Mouse (Mus musculus) hindlimb bud, embryonic 11.5 days (tissue): Measurements from ENCODE around the gene Slc12a8.

Experiments
- DNase-seq: peaks from one replicate; pipeline ENCODE4 v3.0.0-alpha.2; 2012; ENCODE audit warnings: low read depth, low spot score; ENCODE audit errors: extremely low spot score

Slc12a8 gene

GRCm38 (mm10) chr16:33537499-33538225, 20.5 kb downstream of the Slc12a8 start:
- DNase-seq = no peak

DNA sequence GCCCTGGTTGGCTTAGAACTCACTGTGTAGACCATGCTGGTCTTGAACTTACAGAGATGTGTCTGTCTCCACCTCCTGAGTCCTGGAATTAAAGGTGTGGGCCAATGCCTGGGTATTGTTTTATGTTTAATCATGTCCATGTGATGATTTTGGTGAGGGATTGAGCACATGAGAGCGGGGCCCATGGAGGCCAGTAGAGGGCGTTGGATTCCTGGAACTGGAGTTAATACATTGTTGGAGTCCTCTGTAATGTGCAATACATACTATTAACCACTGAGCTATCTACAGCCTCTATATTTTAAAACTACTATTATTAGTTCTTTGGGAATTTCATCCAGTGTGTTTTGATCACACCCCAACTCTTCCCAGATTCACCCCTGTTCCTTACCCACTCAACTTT, 27.2 kb downstream of the Slc12a8 start:
- no peak for DNase-seq

GRCm38 (mm10) chr16:33545530-33545929, 28.4 kb downstream of the Slc12a8 start:
- no peak for DNase-seq

DNA sequence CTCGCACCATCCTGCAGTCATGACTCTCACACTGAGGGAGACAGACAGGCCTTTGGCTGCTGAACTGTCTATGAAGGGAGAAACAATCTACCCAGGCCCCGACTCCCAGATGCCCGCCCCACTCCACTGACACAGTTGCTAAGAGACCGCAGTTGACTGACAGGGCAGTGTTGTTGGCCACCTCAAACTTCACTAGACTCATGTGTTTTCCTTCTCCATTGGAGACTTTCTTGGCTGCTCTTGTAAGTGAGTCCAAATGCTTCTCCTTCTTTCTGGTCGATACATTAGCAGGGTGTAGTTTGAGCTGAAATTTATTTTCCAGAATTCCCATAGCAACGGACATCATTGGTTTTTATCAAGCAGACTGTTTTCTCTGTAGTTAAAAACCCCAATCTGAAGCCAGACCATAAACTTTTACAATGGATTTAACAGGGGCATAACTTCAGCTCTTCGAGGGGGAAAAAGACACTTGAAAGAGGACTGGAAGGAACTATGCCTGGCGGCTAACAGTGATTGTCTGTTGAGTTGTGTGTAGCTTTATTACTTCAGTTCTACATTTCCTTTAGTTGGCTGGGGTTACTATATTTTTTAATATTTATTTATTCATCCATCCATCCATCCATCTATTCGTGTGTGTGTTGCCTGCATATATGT, 36.7 kb downstream of the Slc12a8 start:
- DNase-seq = no peak

GRCm38 (mm10) chr16:33558121-33558520, 41.0 kb downstream of the Slc12a8 start:
- no peak for DNase-seq

GRCm38 (mm10) chr16:33560281-33560680, 43.2 kb downstream of the Slc12a8 start:
- DNase-seq = peak; percentile 77

DNA sequence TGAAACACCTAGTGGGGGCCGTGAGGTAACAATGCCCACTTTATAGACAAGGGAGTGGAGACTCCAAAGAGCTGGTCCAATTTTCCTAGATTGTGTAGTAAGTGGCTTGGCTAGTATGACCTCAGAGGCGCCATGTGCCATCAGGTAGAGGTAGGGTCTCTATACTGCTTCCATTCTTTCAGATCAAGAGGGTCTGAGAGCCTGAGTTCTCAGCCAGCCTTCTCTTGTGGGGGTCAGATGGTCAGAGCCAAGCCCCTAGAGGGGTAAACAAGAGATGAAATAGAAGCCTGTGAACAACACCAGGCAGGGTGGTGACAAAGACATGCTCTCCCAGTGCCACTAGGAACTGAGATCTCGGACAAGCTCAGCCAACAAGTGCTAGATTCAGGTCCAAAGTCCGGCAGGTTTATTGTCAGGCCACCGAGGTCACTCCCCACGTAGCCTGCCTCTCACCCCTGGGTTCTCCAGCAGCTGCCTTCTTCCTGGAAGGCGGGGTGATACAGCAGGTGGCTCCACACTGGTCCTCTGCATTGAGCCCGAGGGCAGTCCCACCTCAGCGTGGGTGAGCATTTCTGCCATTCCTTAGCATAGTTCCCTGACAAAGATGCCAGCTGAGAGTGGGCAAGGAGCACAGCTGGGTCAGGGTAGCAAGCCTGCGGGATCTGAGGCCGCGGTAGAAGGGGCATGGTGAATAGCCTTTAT, 44.3 kb downstream of the Slc12a8 start:
- DNase-seq = no peak

DNA sequence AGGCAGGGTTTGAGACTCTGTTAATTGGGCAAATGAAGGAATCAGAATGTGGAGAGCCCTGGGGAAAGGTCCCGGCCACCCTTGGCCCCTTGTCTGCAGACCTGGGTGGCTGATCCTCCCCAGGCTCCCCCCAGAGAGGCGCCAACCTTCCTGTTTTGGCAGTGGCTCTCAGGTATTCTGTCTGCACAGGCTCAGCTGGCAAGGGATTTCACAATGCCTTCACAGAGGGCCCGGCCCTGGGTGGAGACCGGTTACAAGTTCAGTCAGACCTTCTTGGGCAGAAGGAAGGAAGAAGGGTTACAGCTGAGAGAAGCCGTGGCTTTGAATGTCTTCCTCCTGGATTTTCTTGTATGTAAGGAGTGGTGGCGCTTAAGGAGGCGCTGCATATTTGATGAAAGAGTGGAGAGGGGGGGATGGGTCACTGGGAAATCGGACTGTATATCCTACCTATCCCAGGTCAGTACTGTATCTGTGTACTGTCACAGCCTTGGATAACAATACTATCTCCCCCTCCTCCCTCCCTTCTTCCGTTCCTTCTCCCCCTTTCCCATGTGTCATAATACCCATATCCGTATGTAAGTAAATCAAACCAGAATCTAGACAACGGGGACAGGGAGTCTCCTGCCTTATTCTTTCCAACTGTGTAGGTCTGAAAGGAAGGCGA, 45.9 kb downstream of the Slc12a8 start:
- DNase-seq = no peak

DNA sequence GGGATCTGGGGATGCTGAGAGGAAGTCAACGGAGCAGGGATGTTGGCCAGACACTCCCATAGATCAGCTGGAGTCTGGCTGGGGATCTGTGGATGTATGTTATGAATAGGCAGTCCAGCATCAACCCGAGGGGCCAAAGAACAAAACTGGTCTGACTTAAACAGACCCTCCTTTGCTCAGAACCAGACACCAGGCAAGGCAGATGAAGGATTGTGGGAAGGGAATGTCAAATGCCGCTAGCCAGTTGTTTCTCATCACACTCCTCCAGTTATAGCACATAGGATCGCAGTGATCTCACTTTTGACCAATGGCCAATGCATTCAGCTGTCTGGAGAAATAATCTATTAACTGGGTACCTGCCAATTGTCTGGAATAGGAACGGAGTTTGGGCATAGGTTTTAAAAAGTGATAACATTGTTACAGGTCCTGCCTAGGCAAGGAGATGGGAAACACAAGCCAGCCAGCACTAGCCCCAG, 46.4 kb downstream of the Slc12a8 start:
- no peak for DNase-seq

DNA sequence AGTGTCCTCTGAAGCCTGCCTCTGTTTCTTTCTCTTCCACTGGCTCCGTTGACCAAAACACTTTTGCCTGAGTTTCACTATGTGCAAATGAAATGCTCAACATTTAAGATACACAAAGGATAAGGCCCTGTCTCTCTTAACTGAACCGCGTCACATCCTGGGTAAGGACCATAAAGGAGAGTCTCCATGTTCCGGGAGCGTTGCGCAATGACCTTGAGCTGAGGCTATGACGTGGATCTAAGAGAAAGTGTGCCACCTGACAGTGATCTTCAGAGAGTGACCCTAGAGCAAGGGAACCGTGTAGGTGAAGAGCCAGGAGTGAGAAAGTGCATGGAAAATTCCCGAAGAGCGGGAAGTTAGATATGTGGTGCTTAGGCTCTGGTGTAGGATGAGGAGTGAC, 49.3 kb downstream of the Slc12a8 start:
- DNase-seq = no peak

GRCm38 (mm10) chr16:33567736-33568135, 50.6 kb downstream of the Slc12a8 start:
- no peak for DNase-seq

GRCm38 (mm10) chr16:33568269-33569016, 51.3 kb downstream of the Slc12a8 start:
- no peak for DNase-seq

GRCm38 (mm10) chr16:33572646-33573045, 55.5 kb downstream of the Slc12a8 start:
- DNase-seq = no peak

DNA sequence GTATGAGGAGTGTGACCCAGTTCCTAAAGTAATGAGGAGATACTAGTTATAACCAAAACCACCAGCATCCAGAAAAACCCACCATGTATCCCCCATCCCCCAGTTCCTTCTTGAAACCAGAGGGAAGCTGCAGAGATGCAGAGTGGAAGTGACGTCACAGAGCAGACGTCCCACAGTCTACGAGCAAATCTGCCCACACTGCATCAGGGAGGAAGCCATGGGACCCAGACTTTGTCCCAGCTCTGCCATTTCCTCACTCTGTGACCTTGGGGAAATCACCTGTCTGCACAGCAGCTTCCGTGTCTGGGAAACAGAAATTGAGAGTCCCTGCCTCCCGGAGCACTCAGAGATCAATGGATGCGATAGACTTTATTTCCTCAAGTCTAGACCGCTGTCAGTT, 56.6 kb downstream of the Slc12a8 start:
- DNase-seq = no peak

DNA sequence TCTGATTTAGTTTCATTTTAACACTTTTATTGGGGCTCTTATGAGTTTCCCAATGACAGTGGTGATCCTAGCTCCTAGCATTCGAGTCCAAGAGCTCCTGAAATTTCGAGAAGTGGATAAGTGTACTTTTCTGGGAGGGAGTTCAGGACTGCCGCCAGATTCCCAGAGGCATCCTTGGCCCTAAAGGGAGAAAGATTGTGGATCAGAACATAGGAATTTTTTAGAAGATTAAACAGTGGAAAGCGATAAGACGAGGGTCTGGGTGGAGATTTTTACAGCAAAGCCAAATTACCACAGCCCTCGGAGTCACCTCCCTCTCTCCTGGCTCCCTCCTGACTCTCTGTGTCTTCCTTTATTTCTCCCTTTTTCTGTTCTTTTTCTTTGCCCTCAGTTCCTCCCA, 58.6 kb downstream of the Slc12a8 start:
- no peak for DNase-seq

- no peak for DNase-seq
Measured at GRCm38 (mm10) chr16:33576271-33577189, 59.4 kb downstream of the Slc12a8 start.

DNA sequence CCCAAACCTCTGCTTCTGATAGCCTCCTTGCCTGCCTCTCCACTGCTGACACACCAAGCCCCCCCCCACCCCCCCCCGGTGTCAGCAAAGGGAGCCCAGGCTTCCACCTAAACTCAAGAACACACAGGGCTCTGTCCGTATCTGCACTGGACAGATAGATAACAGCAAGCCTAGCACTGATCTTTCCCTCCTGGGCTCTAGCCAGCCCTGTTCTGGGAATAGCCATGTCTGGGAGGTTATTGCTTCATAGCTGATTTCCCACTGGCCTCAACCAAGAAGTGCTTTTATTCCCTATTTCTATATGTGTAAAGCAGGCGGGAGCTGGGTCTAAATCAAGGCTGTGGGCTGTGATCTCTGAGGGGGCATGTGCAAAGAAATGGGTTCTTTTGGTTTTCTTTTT, 61.3 kb downstream of the Slc12a8 start:
- DNase-seq = no peak

- no peak for DNase-seq
Measured at GRCm38 (mm10) chr16:33580331-33580730, 63.2 kb downstream of the Slc12a8 start.

GRCm38 (mm10) chr16:33580736-33581241, 63.7 kb downstream of the Slc12a8 start:
- DNase-seq = no peak
